Mouse (Mus musculus) heart, embryonic 16.5 days (tissue): Measurements from ENCODE around the gene Dnah6. TPM values are rescaled to one million over a fixed set of nuclear protein-coding genes. Genes with fewer than 3 reads are reported as not detected.

Source experiments
- ATAC-seq: fragments of 200-750 bp; cut with Nextera tagmentation; replicated peaks from 2 replicates; pipeline ENCODE4 v1.8.0; 2017; ENCODE audit warnings: moderate number of reproducible peaks; ENCODE audit not compliant: insufficient read depth, low FRiP score; ENCODE audit errors: extremely low read depth
- H3K27ac ChIP-seq: fragments of 300-500 bp; sonication (generic); 2 replicates; pipeline ENCODE4 v1.5.1; 2014; ENCODE audit warnings: mild to moderate bottlenecking, low read length, control low read depth, moderate library complexity
- H3K27me3 ChIP-seq: fragments of 300-500 bp; sonication (generic); 2 replicates; pipeline ENCODE4 v1.6.1; 2014; ENCODE audit warnings: low read length, mixed read lengths; ENCODE audit not compliant: control insufficient read depth, insufficient read depth
- H3K36me3 ChIP-seq: fragments of 300-500 bp; sonication (generic); 2 replicates; pipeline ENCODE4 v1.6.1; 2014; ENCODE audit not compliant: control insufficient read depth, insufficient read depth
- H3K4me1 ChIP-seq: fragments of 300-500 bp; sonication (generic); 2 replicates; pipeline ENCODE4 v1.6.1; 2014; ENCODE audit warnings: low read length, mixed read lengths; ENCODE audit not compliant: control insufficient read depth, insufficient read depth
- H3K4me2 ChIP-seq: fragments of 300-500 bp; sonication (generic); 2 replicates; pipeline ENCODE4 v1.6.1; 2014; ENCODE audit warnings: low read depth, mild to moderate bottlenecking, control low read depth, low read length
- H3K4me3 ChIP-seq: fragments of 300-500 bp; sonication (generic); 2 replicates; pipeline ENCODE4 v1.5.1; 2014; ENCODE audit warnings: mild to moderate bottlenecking, control low read depth, low read length
- H3K9ac ChIP-seq: fragments of 300-500 bp; sonication (generic); 2 replicates; pipeline ENCODE4 v1.6.1; 2014; ENCODE audit warnings: low read length, control low read depth
- H3K9me3 ChIP-seq: fragments of 300-500 bp; sonication (generic); replicated peaks from 2 replicates; pipeline ENCODE4 v1.6.1; 2016; ENCODE audit warnings: low read length; ENCODE audit not compliant: control insufficient read depth
- WGBS: fragments of 180-500 bp; shearing (Covaris S2); extraction: QIAGEN DNeasy Blood & Tissue Kit; methylation state at CpG from one replicate; pipeline ENCODE4 v1.1.7; 2014; 5-methylcytosine and 5-hydroxymethylcytosine counted together
- polyA plus RNA-seq: library from polyadenylated mRNA; unstranded; fragments of >200 nt; fragmentation: Nextera tagmentation; extraction: Ambion mirVana; gene quantifications from 2 replicates; pipeline ENCODE4 v1.2.1, GENCODE M21; 2015

Gene Dnah6
- polyA plus RNA-seq, 1 experiment from 2014 or later = 0.12 TPM

DNA sequence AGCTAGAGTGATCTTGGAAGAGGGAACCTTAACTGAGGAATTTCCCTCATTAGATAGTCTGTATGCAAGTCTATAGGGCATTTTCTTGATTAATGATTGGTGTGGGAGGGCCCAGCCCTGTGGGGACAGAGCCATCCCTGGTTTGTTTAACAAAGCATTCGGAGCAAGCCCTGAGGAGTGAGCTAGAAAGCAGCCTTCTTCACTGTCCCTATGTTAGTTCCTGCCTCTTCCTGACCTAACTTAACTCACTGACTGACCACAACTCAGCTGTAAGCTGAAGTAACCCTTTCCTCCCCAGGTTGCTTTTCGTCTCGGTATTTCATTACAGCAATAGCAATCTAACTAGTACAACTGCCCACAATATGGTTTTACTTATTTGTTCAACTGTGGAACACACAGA, 39.0 kb downstream of the Dnah6 start:
- Histone ChIP-seq H3K36me3 (no peaks in the 10 kb centered on the region), H3K27me3 (no peaks in the 10 kb centered on the region), H3K27ac (peak overlapping the region; percentile 26; the same call in 1 of the 2 replicates), H3K4me3 (no peak overlapping the region), H3K9me3 (no peaks in the 10 kb centered on the region), H3K4me2 (no peak overlapping the region), H3K4me1 (no peaks in the 10 kb centered on the region), H3K9ac (no peak overlapping the region)
- no peak for ATAC-seq
- 44% methylated on average over 3 of the region's 3 CpGs for WGBS

DNA sequence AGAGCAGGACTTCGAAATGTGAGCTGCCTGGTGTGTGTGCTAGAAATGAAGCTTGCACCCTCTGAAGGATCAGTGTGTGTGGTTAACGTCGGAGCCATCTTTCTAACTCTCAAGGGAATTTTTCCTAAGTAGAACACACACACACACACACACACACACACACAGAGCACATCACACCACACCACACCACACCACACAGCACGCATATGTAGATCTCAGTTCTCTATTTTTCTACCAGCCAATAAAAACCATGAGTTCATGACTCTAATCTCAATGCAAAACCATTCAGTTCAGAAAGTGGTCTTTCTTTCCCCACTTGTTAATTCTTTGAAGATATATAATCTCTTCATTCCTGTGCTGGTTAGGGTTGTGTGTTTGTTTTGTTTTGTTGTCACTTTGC, 39.4 kb downstream of the Dnah6 start:
- Histone ChIP-seq H3K4me3 (no peak overlapping the region), H3K27me3 (no peaks in the 10 kb centered on the region), H3K9ac (no peak overlapping the region), H3K4me1 (no peaks in the 10 kb centered on the region), H3K4me2 (no peak overlapping the region), H3K9me3 (no peaks in the 10 kb centered on the region), H3K27ac (no peak overlapping the region), H3K36me3 (no peaks in the 10 kb centered on the region)
- WGBS = 60% methylated on average over 4 of the region's 4 CpGs
- no peak for ATAC-seq

DNA sequence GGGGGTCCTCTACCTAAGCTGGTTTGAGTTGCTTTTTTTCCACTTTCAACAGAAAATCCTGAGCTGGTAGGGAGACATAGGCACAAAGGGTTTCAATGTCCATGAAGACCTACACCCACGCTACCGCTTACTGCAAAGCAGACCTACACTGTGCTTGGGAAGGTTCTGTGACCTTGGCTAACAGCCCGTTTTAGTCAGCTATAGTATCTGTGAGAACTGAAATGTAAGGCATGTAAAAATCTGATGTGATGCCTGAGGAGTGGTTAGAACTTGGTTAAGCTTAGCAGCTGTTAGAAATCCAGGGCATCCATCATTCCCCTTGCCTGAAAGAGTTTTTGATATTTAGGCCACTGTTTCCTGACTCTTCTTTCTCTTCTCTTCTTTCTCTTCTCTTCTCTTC, 46.3 kb downstream of the Dnah6 start:
- no peak for ATAC-seq
- Histone ChIP-seq H3K27ac (no peak overlapping the region), H3K9me3 (no peaks in the 10 kb centered on the region), H3K4me3 (no peak overlapping the region), H3K9ac (no peak overlapping the region), H3K36me3 (no peaks in the 10 kb centered on the region), H3K4me2 (no peak overlapping the region), H3K27me3 (no peaks in the 10 kb centered on the region), H3K4me1 (no peaks in the 10 kb centered on the region)
- WGBS = 59% methylated on average over 3 of the region's 3 CpGs

DNA sequence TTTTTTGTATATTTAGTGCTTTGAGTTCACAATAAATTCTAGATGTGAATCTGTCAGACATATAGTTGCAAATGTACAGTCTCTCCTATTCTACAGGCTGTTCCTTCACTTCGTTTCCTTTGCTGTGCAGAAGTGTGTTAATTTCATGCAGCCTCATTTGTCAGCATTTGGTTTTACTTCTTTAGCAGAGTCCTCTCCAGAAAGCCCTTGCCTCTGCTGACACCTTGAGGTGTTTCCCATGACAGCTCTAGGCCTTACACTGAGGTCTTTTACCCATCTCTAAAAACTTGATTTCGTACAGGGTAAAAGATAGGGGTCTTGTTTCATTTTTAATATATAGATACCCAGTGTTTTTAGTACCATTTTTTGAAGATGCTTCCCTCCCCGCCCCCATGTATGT, 54.2 kb downstream of the Dnah6 start:
- ATAC-seq = no peak
- H3K27ac ChIP-seq = no peak overlapping the region
- H3K27me3 ChIP-seq = no peaks in the 10 kb centered on the region
- no peak overlapping the region for H3K4me3 ChIP-seq
- no peaks in the 10 kb centered on the region for H3K4me1 ChIP-seq
- no peak overlapping the region for H3K4me2 ChIP-seq
- WGBS = 69% methylated on average over 3 of the region's 3 CpGs
- H3K9ac ChIP-seq = no peak overlapping the region
- no peaks in the 10 kb centered on the region for H3K36me3 ChIP-seq
- H3K9me3 ChIP-seq = no peaks in the 10 kb centered on the region

DNA sequence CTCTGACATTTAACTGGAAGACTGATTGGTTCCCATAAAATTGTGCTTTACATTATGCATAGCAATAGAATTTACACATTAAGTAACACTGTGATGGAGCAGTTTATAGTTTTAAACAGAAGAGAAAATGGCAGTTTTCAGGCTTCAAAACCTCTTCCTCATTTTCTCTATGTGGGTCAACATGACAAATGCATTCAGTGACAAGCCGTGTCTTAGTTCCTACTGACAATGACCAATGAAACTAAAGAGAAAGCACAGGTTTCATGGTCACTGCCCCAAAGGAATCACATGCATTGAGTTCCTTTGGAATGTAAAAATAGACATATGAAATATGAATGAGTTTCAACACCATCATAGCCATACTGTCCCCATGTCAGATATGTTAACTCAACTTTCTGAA, 58.5 kb downstream of the Dnah6 start:
- ATAC-seq = no peak
- no peaks in the 10 kb centered on the region for H3K4me1 ChIP-seq
- 74% methylated on average over 1 of the region's 1 CpGs for WGBS
- no peak overlapping the region for H3K27ac ChIP-seq
- H3K9ac ChIP-seq = no peak overlapping the region
- no peak overlapping the region for H3K4me3 ChIP-seq
- H3K36me3 ChIP-seq = no peaks in the 10 kb centered on the region
- no peak overlapping the region for H3K4me2 ChIP-seq
- no peaks in the 10 kb centered on the region for H3K27me3 ChIP-seq
- H3K9me3 ChIP-seq = no peaks in the 10 kb centered on the region

DNA sequence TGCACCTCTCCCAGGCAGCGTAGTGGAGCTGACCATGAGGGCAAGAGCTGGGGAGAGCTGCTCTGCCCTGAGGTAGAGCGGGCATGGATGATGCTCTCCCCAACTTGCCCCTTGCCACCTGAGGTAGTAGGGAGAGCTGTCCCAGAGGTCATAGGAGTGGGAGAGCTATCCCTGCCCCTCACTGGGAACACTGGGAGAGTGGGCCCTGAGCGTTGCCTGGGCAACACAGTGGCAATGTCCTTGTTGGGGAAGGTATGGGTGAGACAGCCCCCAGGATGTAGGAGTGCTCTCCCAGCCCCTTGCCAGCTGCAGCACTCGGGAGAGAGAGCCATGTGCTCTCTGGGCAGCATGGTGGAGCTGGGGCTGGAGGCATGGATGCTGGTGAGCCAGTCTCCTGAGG, 60.1 kb downstream of the Dnah6 start:
- WGBS = 81% methylated on average over 4 of the region's 4 CpGs
- Histone ChIP-seq H3K9me3 (no peaks in the 10 kb centered on the region), H3K4me3 (no peak overlapping the region), H3K9ac (no peak overlapping the region), H3K27me3 (no peaks in the 10 kb centered on the region), H3K27ac (no peak overlapping the region), H3K4me1 (no peaks in the 10 kb centered on the region), H3K36me3 (no peaks in the 10 kb centered on the region), H3K4me2 (no peak overlapping the region)
- no peak for ATAC-seq

DNA sequence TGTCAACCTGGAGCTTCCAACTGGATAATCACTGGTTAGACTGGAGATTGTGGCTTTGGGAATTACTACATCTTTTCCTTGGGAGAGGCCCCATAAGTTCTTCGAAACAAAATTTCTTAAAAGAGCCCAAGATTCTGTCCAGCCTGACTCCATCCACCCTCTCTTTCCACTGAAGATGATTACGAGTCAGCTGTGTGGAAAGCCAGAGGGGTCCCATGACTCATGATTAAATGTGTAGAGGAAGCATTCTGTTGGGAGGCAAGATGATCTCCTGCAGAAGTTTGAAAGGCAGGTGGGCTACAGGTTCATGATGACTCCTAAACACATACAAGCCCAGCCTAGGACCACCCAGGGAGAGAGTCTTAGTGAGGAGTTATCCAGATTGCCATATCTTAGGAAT, 66.0 kb downstream of the Dnah6 start:
- Histone ChIP-seq H3K27me3 (no peaks in the 10 kb centered on the region), H3K4me1 (no peaks in the 10 kb centered on the region), H3K9me3 (no peaks in the 10 kb centered on the region), H3K4me2 (no peak overlapping the region), H3K36me3 (no peaks in the 10 kb centered on the region), H3K9ac (no peak overlapping the region), H3K27ac (no peak overlapping the region), H3K4me3 (no peak overlapping the region)
- no peak for ATAC-seq
- whole genome bisulfite sequencing = 67% methylated on average over 2 of the region's 2 CpGs

DNA sequence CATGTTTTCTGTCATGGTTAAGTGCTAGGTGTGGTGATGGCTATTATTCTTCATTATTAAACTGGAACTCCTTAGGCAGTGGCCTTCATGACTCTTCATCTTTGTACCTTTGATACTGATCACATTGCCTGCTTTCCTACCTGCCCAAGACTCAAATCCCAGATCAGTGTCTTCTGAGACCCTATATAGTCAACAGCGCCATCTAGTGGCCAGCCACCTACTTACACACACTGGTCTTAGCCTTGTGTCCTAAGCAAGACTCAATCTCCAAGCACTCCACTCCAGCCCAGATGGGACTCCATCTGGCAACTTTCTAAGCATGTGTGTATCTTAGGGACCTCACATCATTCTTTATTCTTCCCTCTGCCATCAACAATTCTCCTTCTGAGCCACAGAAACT, 67.8 kb downstream of the Dnah6 start:
- H3K27ac ChIP-seq = no peak overlapping the region
- H3K9me3 ChIP-seq = no peaks in the 10 kb centered on the region
- 0% methylated on average over 1 of the region's 1 CpGs for WGBS
- no peak overlapping the region for H3K4me3 ChIP-seq
- no peak for ATAC-seq
- H3K27me3 ChIP-seq = no peaks in the 10 kb centered on the region
- H3K4me2 ChIP-seq = no peak overlapping the region
- H3K36me3 ChIP-seq = no peaks in the 10 kb centered on the region
- no peaks in the 10 kb centered on the region for H3K4me1 ChIP-seq
- no peak overlapping the region for H3K9ac ChIP-seq

DNA sequence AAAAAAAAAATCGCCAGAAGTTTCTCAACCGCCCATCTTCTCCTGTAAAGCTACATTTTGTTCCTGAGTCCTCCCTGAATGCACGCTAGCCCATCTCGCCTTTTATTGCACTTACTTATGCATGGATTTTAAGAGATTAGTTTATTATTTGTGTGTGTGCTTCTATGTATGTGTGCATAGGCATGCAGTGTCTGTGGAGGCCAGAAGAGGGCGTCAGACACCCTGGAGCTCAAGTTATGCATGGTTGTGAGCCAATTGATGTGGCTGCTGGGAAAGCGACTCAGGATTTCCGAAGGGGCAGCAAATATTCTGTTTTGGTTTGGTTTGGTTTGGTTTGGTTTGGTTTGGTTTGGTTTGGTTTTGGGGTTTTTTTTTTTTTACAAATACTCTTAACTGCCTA, 78.0 kb downstream of the Dnah6 start:
- 84% methylated on average over 7 of the region's 7 CpGs for WGBS
- Histone ChIP-seq H3K4me2 (no peak overlapping the region), H3K4me3 (no peak overlapping the region), H3K36me3 (no peaks in the 10 kb centered on the region), H3K4me1 (no peaks in the 10 kb centered on the region), H3K27me3 (no peaks in the 10 kb centered on the region), H3K9ac (no peak overlapping the region), H3K27ac (no peak overlapping the region), H3K9me3 (no peaks in the 10 kb centered on the region; the same call in 1 of the 2 replicates)
- no peak for ATAC-seq

DNA sequence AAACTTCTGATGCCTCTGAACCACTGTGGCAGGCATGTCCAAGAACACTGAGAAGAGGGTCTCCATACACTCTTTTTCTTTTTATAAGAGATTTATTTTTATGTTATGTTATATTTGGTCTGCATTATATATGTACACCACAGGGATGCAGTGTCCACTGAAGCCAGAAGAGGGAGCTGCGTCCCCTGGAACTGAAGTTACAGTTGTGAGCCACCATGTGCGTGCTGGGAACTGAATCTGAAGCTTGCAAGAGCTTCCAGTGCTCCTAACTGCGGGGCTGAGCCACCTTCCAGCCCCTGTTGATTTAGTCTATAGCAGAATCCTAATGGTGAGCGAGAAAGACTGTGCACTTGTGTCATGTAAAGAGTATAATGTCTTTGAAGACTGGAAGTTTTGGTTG, 78.7 kb downstream of the Dnah6 start:
- no peaks in the 10 kb centered on the region for H3K4me1 ChIP-seq
- 81% methylated on average over 4 of the region's 4 CpGs for WGBS

More for the DNA sequence above, 78.7 kb downstream of the Dnah6 start:
- H3K36me3 ChIP-seq = no peaks in the 10 kb centered on the region
- no peaks in the 10 kb centered on the region for H3K27me3 ChIP-seq
- no peak overlapping the region for H3K4me2 ChIP-seq
- no peak overlapping the region for H3K27ac ChIP-seq
- H3K4me3 ChIP-seq = no peak overlapping the region
- no peaks in the 10 kb centered on the region; the same call in 1 of the 2 replicates for H3K9me3 ChIP-seq
- no peak overlapping the region for H3K9ac ChIP-seq
- ATAC-seq = no peak
